Mouse (Mus musculus): ENCODE results near the gene Fmo2. TPM values are rescaled to one million over a fixed set of nuclear protein-coding genes. Genes with fewer than 3 reads are reported as not detected.

Gene Fmo2
- polyA plus RNA-seq, 1 experiment: not detected

GRCm38 (mm10) chr1:162916661-162917060 is 18.1 kb upstream of the Fmo2 start:
- no peak for TF ChIP-seq GATA1 (IDR thresholded peaks at IDR 0.05; ENCODE audit: low read length)

- no peak for TF ChIP-seq GATA1 (IDR thresholded peaks at IDR 0.05; ENCODE audit: low read length)
Observed at GRCm38 (mm10) chr1:162914932-162915556, 16.5 kb upstream of the Fmo2 start.

DNA sequence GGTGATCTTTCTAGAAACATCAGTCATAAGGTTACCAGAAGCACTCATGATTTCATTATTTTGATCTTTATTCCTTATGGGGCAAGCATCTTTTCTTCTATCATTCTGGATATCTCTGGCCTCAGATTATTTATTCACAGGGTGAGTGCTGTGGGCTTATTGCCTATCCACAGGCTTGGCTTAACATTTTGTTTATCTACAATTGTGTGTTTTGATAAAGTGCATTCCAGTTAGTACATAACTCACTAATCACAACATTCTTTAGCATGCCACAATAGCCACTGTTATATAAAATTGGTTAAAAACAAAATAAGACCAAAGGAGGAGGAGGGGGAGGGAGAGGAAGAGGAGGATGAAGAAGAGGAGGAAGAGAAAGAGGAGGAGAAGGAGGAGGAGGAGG is 13.6 kb upstream of the Fmo2 start:
- TF ChIP-seq GATA1 (IDR thresholded peaks at IDR 0.05; ENCODE audit: low read length): no peak

DNA sequence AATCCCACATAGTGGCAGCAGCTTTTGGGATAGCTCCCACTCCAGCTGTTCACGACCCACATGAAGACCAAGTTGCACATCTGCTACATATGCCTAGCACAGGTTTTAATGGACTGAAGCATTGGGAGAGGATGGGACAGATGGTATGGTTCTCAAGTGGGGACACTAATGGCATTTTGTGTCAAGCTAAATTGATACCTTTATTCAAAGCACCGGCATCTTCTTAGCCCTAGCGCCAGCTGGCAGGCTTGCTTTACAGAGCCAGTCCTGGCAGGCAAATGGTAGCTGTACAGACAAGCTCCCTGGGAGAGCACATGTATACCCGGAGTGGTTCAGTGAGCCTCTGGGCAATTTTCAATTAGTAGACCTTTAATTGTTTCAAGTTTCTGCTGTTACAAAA is 3.4 kb upstream of the Fmo2 start:
- no peak for TF ChIP-seq GATA1 (IDR thresholded peaks at IDR 0.05; ENCODE audit: low read length)

GRCm38 (mm10) chr1:162895900-162896299 is 2.6 kb downstream of the Fmo2 start:
- no peak for TF ChIP-seq GATA1 (IDR thresholded peaks at IDR 0.05; ENCODE audit: low read length)

DNA sequence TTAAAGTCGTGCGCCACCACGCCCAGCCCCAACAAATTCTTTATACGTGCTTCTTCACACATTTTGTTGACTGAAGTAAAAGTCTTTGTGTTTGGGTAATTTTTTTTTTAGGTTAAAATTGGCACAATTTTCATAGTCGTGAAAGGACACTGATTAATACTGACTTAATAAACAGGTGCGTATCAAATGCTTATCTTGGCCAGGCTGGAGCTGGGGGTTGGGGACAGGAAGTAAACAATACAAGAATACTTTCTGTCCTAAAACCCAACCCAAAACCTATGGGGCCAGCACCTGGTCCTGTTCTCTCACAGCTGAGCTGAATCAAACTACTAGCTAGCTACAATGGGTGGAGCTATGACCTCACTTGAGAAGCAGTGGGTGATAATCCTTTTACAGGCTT is 5.5 kb downstream of the Fmo2 start:
- no peak for TF ChIP-seq GATA1 (IDR thresholded peaks at IDR 0.05; ENCODE audit: low read length)

GRCm38 (mm10) chr1:162891980-162892451 is 6.5 kb downstream of the Fmo2 start:
- no peak for TF ChIP-seq GATA1 (IDR thresholded peaks at IDR 0.05; ENCODE audit: low read length)

DNA sequence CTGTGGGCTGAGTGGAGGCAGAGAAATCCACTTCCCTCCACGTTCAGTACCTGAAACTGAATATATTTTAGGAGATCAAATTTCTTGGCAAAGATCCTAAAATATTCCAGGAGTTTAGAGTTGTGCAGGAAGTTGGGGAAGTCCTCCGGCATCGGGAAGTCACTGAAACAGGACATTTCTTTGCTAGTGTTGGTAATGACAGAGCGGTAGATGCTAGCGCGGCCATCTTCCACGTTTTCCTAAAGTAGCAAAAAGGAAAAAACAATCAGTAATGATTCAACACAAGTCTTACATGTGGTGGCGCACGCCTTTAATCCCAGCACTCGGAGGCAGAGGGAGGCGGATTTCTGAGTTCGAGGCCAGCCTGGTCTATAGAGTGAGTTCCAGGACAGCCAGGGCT is 9.9 kb downstream of the Fmo2 start:
- TF ChIP-seq GATA1 (IDR thresholded peaks at IDR 0.05; ENCODE audit: low read length): no peak

DNA sequence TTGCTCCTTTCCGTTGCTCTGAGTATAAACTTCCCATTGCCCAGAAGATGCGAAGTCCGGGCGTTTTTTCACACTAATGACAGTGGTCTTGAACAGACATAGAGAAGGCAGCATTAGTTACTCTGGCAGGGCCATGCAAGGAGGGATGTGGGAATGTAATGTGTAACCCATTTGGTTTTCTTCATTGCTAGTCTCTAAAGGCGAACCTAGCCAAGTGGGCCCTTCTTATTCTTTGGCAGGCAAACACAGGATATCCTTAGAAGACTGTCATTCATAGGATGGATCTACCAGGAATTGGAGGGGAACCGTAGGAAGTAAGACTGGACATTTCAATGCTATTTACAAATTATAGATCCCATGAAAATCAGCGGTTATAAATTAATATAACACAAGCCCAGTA is 10.9 kb downstream of the Fmo2 start:
- TF ChIP-seq GATA1 (IDR thresholded peaks at IDR 0.05; ENCODE audit: low read length): no peak

- TF ChIP-seq GATA1 (IDR thresholded peaks at IDR 0.05; ENCODE audit: low read length): no peak
Observed at GRCm38 (mm10) chr1:162886138-162886816, 12.2 kb downstream of the Fmo2 start.

DNA sequence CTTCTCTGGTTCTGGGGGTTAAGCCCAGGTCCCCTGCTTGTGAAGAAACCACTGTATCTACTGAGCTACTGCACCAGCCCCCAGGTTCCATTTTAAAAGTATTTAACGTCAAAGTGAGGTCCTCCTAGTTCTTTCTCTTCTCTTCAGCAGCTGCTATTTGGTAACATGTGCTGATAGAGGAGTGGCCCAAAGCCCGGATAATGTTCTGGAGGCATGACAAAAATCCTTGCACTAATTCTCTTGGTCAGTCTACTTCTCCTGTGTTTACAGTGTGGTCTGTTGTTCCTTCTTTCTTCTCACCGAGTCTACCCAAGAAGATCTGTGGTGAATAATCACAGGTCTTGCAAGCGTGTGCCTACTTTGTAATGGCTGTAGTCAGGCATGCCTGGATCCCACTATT is 15.8 kb downstream of the Fmo2 start:
- TF ChIP-seq GATA1 (IDR thresholded peaks at IDR 0.05; ENCODE audit: low read length): no peak

DNA sequence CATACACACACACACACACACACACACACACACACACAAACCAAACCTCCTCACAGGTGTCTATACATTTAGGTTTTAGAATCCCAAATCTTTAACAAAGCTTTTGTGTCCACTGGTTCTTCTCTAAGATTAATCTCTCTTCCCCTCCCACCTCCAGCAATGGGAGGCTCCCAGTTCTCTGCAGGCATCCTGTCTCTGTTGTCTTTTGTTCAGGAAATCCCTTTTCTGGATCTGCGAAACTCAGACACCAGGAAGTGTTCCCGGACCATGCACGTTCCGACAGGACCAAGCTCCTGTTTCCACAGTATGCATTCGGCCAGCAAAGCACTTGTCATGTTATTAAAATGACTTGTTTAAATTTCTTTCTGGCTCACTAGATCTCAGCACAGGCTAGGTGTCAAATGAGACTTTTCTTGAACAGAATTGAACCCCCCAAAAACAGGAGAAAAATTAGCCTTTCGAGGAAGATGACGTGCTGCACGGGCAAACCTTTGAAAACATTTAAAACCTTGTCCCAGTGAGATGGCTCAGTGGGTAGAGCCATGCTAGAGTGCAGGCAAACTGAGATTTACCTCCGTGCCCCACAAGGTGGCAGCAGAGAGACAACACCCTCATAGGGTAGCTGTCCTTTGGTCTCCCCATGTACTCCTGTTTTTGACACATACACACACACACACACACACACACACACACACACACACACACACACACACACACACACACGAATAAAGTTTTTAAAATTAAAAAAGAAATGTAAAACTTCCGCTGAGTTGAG is 18.7 kb downstream of the Fmo2 start:
- no peak for TF ChIP-seq GATA1 (IDR thresholded peaks at IDR 0.05; ENCODE audit: low read length)

DNA sequence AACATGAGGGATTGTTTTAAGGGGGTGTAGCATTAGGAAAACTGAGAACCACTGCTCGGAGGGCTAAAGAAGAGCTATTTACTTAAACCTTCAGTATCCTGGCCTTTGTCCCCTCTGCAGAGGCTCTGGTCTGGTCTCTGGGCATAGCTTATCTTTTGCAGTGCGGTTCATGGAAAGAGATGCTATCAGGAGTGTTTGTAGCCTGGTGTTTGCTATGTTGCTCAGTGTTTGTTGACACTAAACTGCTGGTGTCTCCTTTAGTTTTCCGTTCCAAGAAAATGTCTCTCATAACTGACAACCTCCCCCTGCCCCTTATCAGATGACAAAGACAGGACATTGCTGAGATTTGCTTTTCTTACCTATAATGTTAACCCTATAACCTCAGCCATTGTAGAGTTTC is 23.4 kb downstream of the Fmo2 start:
- no peak for TF ChIP-seq GATA1 (IDR thresholded peaks at IDR 0.05; ENCODE audit: low read length)

DNA sequence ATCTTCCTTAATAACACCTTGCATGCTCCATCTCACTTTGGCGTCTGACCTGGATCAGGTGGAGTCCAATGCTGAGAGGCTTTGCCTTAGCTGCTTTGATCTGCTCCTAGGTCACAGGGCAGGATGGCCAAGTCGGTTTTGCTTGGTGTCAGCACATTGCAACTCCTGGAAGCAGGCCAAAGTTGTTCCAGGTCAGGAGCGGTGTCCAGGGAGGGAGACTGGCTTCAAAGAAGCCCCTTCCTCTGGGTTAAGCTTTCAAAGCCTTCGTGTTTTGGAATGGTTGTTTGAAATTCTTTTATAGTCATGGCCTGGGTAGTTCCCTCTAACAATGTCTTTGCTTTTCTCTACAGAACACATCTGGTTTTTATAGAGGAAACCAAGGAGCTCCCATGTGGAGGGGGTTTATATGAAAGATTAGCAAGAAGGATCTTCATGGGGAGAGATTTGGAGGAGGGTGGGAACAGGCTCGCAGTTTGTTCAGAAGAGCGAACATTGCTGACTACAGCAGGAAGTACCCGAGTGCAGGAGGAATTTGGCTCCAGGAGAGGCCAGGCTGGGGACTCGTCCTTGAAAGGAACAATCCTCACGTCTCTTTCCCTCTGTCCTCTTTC is 26.7 kb downstream of the Fmo2 start:
- TF ChIP-seq GATA1 (IDR thresholded peaks at IDR 0.05; ENCODE audit: low read length): no peak

DNA sequence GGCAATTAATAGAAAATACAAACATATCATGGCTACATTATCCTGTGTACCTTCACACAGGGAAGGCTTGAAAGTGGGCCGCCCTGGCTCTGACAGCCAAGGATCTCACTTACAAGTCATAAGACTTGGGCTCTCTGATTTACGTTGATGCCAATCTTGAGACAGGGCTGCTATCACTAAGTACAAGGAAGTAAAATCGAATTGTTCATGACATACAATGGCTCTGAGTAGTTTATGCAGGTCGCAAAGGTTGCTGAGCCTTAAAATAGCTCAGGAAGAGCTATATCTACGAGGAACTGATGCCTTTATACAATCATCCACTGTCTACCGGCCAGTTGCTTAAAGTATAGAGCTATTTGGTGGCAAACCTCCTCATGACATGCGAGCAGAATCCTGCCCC is 27.5 kb downstream of the Fmo2 start:
- TF ChIP-seq GATA1 (IDR thresholded peaks at IDR 0.05; ENCODE audit: low read length): no peak

- no peak for TF ChIP-seq GATA1 (IDR thresholded peaks at IDR 0.05; ENCODE audit: low read length)
Observed at GRCm38 (mm10) chr1:162867396-162867795, 31.1 kb downstream of the Fmo2 start.
